Mouse (Mus musculus) MEL (cell line): ENCODE data around the gene Me3.

Source experiments
- CTCF ChIP-seq, 3 experiments: IDR thresholded peaks in 2 of 3; conservative IDR thresholded peaks in 1 of 3; 2 replicates each; pipeline ENCODE4 v1.5.1; 2011 to 2012; ENCODE audit warnings: low read length in 3 of 3, low read depth in 2 of 3, mild to moderate bottlenecking in 2 of 3, improper control_type of control experiment in 1 of 3, inconsistent platforms in 1 of 3, mixed read lengths in 1 of 3, moderate library complexity in 1 of 3; ENCODE audit not compliant: control insufficient read depth in 1 of 3, insufficient read depth in 1 of 3, poor library complexity in 1 of 3, severe bottlenecking in 1 of 3
- ELF1 ChIP-seq: IDR thresholded peaks from 2 replicates; pipeline ENCODE4 v1.6.1; 2014; ENCODE audit warnings: low read depth, mild to moderate bottlenecking, inconsistent platforms, low read length, improper control_type of control experiment, moderate library complexity
- EP300 ChIP-seq, 2 experiments: IDR thresholded peaks; 2 replicates each; pipeline ENCODE4 v1.6.1; 2011; ENCODE audit warnings: improper control_type of control experiment in 2 of 2, low read length in 2 of 2, low read depth in 1 of 2, mild to moderate bottlenecking in 1 of 2
- GATA1 ChIP-seq: IDR thresholded peaks from 2 replicates; pipeline ENCODE4 v1.6.1; 2011; ENCODE audit warnings: low read depth, low read length, improper control_type of control experiment
- MXI1 ChIP-seq: IDR thresholded peaks from 2 replicates; pipeline ENCODE4 v1.6.1; 2011; ENCODE audit warnings: mild to moderate bottlenecking, low read depth, low read length, improper control_type of control experiment
- POLR2A ChIP-seq, 2 experiments: IDR thresholded peaks; 2 replicates each; pipeline ENCODE4 v1.6.1; 2011 to 2012; ENCODE audit warnings: low read length in 2 of 2, mild to moderate bottlenecking in 2 of 2, control low read depth in 1 of 2, improper control_type of control experiment in 1 of 2, low read depth in 1 of 2, moderate library complexity in 1 of 2; ENCODE audit not compliant: control insufficient read depth in 1 of 2, insufficient read depth in 1 of 2, poor library complexity in 1 of 2
- POLR2AphosphoS5 ChIP-seq: IDR thresholded peaks from 2 replicates; pipeline ENCODE4 v1.6.1; 2012; ENCODE audit warnings: low read depth, borderline replicate concordance, mild to moderate bottlenecking, inconsistent platforms, low read length, moderate library complexity, mixed read lengths
- ZNF384 ChIP-seq: IDR thresholded peaks from 2 replicates; pipeline ENCODE4 v1.6.1; 2012; ENCODE audit warnings: low read depth, mild to moderate bottlenecking, inconsistent platforms, low read length, improper control_type of control experiment

GRCm38 (mm10) chr7:89828436-89829065 lies 196.4 kb downstream of the Me3 start:
- TF ChIP-seq CTCF (IDR thresholded peaks at IDR 0.05 in 2 of 3, conservative IDR thresholded peaks at IDR 0.05 in 1 of 3; ENCODE audit: control insufficient read depth in 1 of 3, insufficient read depth in 1 of 3, low read depth in 2 of 3, low read length in 3 of 3, poor library complexity in 1 of 3, severe bottlenecking in 1 of 3) (no peak), GATA1 (no peak), ZNF384 (no peak), MXI1 (no peak), EP300 (IDR thresholded peaks at IDR 0.05; ENCODE audit: low read depth in 1 of 2, low read length in 2 of 2) (no peak), POLR2A (IDR thresholded peaks at IDR 0.05; ENCODE audit: control insufficient read depth in 1 of 2, insufficient read depth in 1 of 2, low read depth in 1 of 2, low read length in 2 of 2, poor library complexity in 1 of 2) (no peak), POLR2AphosphoS5 (no peak), ELF1 (no peak)
